Comparison of ENCODE assay signal across 13 mouse cellular contexts in genomic region chr16:34036327-34037047, GRCm38 (mm10).
A peak's percentile ranks its signal among the peaks of the same experiment; 100 is the strongest.
DNase-seq lines count a peak whose midpoint lies in the region; ATAC-seq and TF ChIP-seq lines count a peak whose summit lies in the region.
"Had no signal": no experiment of that assay in that cellular context is flagged by ENCODE, and none has a peak within 500 bp of the region (broad histone marks: within the 10 kb centered on the region; RNA-seq: fewer than 3 reads in every experiment).

No protein-coding gene starts in this region.

- no peak overlapping the region for H3K9ac ChIP-seq in heart, postnatal 0 days (replicated peaks; ENCODE audit: low read depth, low read length)

- 67% methylated on average over 10 of the region's 10 CpGs for WGBS in kidney, adult 2 months
- 32% methylated on average over 10 of the region's 10 CpGs for WGBS in heart, postnatal 0 days

- no peak for TF ChIP-seq POLR2A in kidney, adult 2 months (IDR thresholded peaks at IDR 0.05; ENCODE audit: low read depth, low read length)

- DNase-seq in kidney, adult 2 months = no peak
- no peak for DNase-seq in kidney, adult 8-10 months
- peak; percentile 65 for DNase-seq in c-Kit-positive CD71-positive TER-119-positive erythroid progenitor cells, embryonic 14.5 days (ENCODE audit: low spot score)
- DNase-seq in heart, postnatal 0 days (ENCODE audit: low spot score) = peak; percentile 35
- DNase-seq in lung, postnatal 10 days = peak; percentile 81
- DNase-seq in spleen, postnatal 14 days (ENCODE audit: low spot score in 2 of 2) = no peak
- no peak for DNase-seq in adrenal gland, adult 8-10 months
- DNase-seq: adrenal gland, postnatal 10 days; cerebellum, adult 2 months; gastrocnemius, postnatal 10 days; kidney, adult 18-20 months; thymus, postnatal 25 days had no signal

- no peaks in the 10 kb centered on the region for H3K27me3 ChIP-seq in kidney, adult 2 months (replicated peaks; ENCODE audit: control insufficient read depth, insufficient read depth, low read length)
- no peaks in the 10 kb centered on the region for H3K27me3 ChIP-seq in heart, postnatal 0 days (ENCODE audit: control insufficient read depth, insufficient read depth, low read length)

- H3K9me3 ChIP-seq in heart, postnatal 0 days (replicated peaks; ENCODE audit: control insufficient read depth, low read length) = no peaks in the 10 kb centered on the region

- no peaks in the 10 kb centered on the region for H3K36me3 ChIP-seq in kidney, adult 2 months (ENCODE audit: control insufficient read depth, insufficient read depth, low read length)
- H3K36me3 ChIP-seq in heart, postnatal 0 days (replicated peaks; ENCODE audit: control insufficient read depth, insufficient read depth, low read length) = peaks cover 46% of the 10 kb centered on the region

- no peak for ATAC-seq in heart, postnatal 0 days (ENCODE audit: insufficient read depth, low read depth)

- H3K4me3 ChIP-seq in kidney, adult 2 months (ENCODE audit: insufficient read depth, low read depth, low read length) = no peak overlapping the region
- no peak overlapping the region for H3K4me3 ChIP-seq in heart, postnatal 0 days (ENCODE audit: low read depth, low read length)
- H3K4me3 ChIP-seq: erythroblast, embryonic 14.5 days had no signal

- TF ChIP-seq CTCF in kidney, adult 2 months (conservative IDR thresholded peaks at IDR 0.05; ENCODE audit: insufficient read depth, insufficient read length, low read depth, low read length) = no peak
- no peak for TF ChIP-seq CTCF in heart, postnatal 0 days (IDR thresholded peaks at IDR 0.05; ENCODE audit: low read depth)

- H3K27ac ChIP-seq in kidney, adult 2 months (ENCODE audit: insufficient read depth, low read depth, low read length) = peak overlapping the region; percentile 56; the same call in 1 of the 2 replicates
- H3K27ac ChIP-seq in heart, postnatal 0 days (ENCODE audit: low read depth) = peak overlapping the region; percentile 47; the same call in 1 of the 2 replicates

- H3K4me2 ChIP-seq in heart, postnatal 0 days (ENCODE audit: low read depth, low read length) = no peak overlapping the region

- H3K4me1 ChIP-seq in kidney, adult 2 months (ENCODE audit: control insufficient read depth, insufficient read depth, low read length) = peaks cover 3% of the 10 kb centered on the region; the same call in 1 of the 2 replicates
- H3K4me1 ChIP-seq in heart, postnatal 0 days (ENCODE audit: control insufficient read depth, insufficient read depth) = peaks cover 21% of the 10 kb centered on the region

- no peak for TF ChIP-seq EP300 in heart, postnatal 0 days (IDR thresholded peaks at IDR 0.05; ENCODE audit: low read depth)

Comparison
In these comparisons a context has a peak if more than half of its experiments do, and no peak if none do; other contexts are left out.
1. DNase-seq: peak in c-Kit-positive CD71-positive TER-119-positive erythroid progenitor cells, embryonic 14.5 days (single experiment), heart, postnatal 0 days (single experiment) and lung, postnatal 10 days (single experiment); none in kidney, adult 2 months (single experiment), kidney, adult 8-10 months (0 of 2), spleen, postnatal 14 days (0 of 2) and adrenal gland, adult 8-10 months (single experiment).